In genomic region chr15:7812872-7813530, GRCm38 (mm10) we compare ENCODE assay signal across 8 mouse cellular contexts. TPM values are rescaled to one million over a fixed set of nuclear protein-coding genes. Genes with fewer than 3 reads are reported as not detected.
DNase-seq lines count a peak whose midpoint lies in the region; ATAC-seq and TF ChIP-seq lines count a peak whose summit lies in the region.

No protein-coding gene starts in this region.

- peak overlapping the region; percentile 92 for H3K4me2 ChIP-seq in heart, embryonic 11.5 days
- H3K4me2 ChIP-seq in liver, embryonic 16.5 days (ENCODE audit: low read depth, low read length) = no peak overlapping the region

- TF ChIP-seq POLR2A in embryonic fibroblast, embryonic 13.5 days (IDR thresholded peaks at IDR 0.05; ENCODE audit: low read depth, low read length) = no peak
- no peak for TF ChIP-seq POLR2A in olfactory bulb, adult 2 months (IDR thresholded peaks at IDR 0.05; ENCODE audit: insufficient read depth, low read depth, low read length)

- H3K4me3 ChIP-seq in E14TG2a.4 (replicated peaks; ENCODE audit: low read length) = peak overlapping the region; percentile 74
- peak overlapping the region; percentile 47 for H3K4me3 ChIP-seq in embryonic fibroblast, embryonic 13.5 days (ENCODE audit: insufficient read depth, low read length)
- H3K4me3 ChIP-seq in heart, embryonic 11.5 days (ENCODE audit: low read depth, low read length) = peak overlapping the region; percentile 55
- 0 out of 2 replicates have a peak overlapping the region, but pooled peaks have one; percentile 20 for H3K4me3 ChIP-seq in liver, embryonic 16.5 days (ENCODE audit: low read depth, low read length)
- H3K4me3 ChIP-seq in olfactory bulb, adult 2 months (ENCODE audit: insufficient read depth, low read depth, low read length) = peak overlapping the region; percentile 46

- H3K9me3 ChIP-seq in E14TG2a.4 (ENCODE audit: low read length) = no peaks in the 10 kb centered on the region
- H3K9me3 ChIP-seq in heart, embryonic 11.5 days (replicated peaks; ENCODE audit: control insufficient read depth, low read length) = no peaks in the 10 kb centered on the region
- no peaks in the 10 kb centered on the region for H3K9me3 ChIP-seq in liver, embryonic 16.5 days (replicated peaks; ENCODE audit: control insufficient read depth, low read length)

- TF ChIP-seq CTCF in E14TG2a.4 (conservative IDR thresholded peaks at IDR 0.05; ENCODE audit: low read length) = peak; percentile 63
- 0 out of 2 replicates have a peak, but pooled peaks have one; percentile 15 for TF ChIP-seq CTCF in embryonic fibroblast, embryonic 13.5 days (IDR thresholded peaks at IDR 0.05; ENCODE audit: borderline replicate concordance, insufficient read depth, low read length)
- TF ChIP-seq CTCF in olfactory bulb, adult 2 months (IDR thresholded peaks at IDR 0.05; ENCODE audit: insufficient read depth, low read depth, low read length) = peak; percentile 68

- DNase-seq in brain, adult 2 months (ENCODE audit: low read depth, low spot score) = peak; percentile 76
- DNase-seq in kidney, postnatal 14 days = peak; percentile 67
- peak; percentile 73 for DNase-seq in urinary bladder, postnatal 25 days (ENCODE audit: low spot score)

- no peak overlapping the region for H3K27ac ChIP-seq in embryonic fibroblast, embryonic 13.5 days (ENCODE audit: insufficient read depth, low read length)
- H3K27ac ChIP-seq in heart, embryonic 11.5 days (ENCODE audit: low read depth, low read length) = no peak overlapping the region
- no peak overlapping the region for H3K27ac ChIP-seq in liver, embryonic 16.5 days (ENCODE audit: low read length)
- H3K27ac ChIP-seq in olfactory bulb, adult 2 months (ENCODE audit: insufficient read depth, low read depth, low read length) = no peak overlapping the region

- H3K36me3 ChIP-seq in E14TG2a.4 (ENCODE audit: insufficient read depth, low read length) = no peaks in the 10 kb centered on the region
- H3K36me3 ChIP-seq in heart, embryonic 11.5 days (ENCODE audit: control insufficient read depth, insufficient read depth, low read length) = no peaks in the 10 kb centered on the region
- H3K36me3 ChIP-seq in liver, embryonic 16.5 days (ENCODE audit: control insufficient read depth, insufficient read depth) = no peaks in the 10 kb centered on the region

- H3K9ac ChIP-seq in heart, embryonic 11.5 days (ENCODE audit: low read depth, low read length) = no peak overlapping the region
- no peak overlapping the region for H3K9ac ChIP-seq in liver, embryonic 16.5 days (ENCODE audit: low read depth, low read length)

- 1% methylated on average over 41 of the region's 41 CpGs for WGBS in heart, embryonic 11.5 days (ENCODE audit: insufficient replicate concordance)
- 1% methylated on average over 41 of the region's 41 CpGs for WGBS in liver, embryonic 16.5 days (ENCODE audit: insufficient replicate concordance)
- under 1% methylated on average over 41 of the region's 41 CpGs for WGBS in olfactory bulb, adult 2 months

- H3K27me3 ChIP-seq in E14TG2a.4 (ENCODE audit: insufficient read depth, low read length) = peaks cover 100% of the 10 kb centered on the region
- peaks cover 94% of the 10 kb centered on the region for H3K27me3 ChIP-seq in heart, embryonic 11.5 days (ENCODE audit: control insufficient read depth, insufficient read depth, low read length)
- H3K27me3 ChIP-seq in liver, embryonic 16.5 days (ENCODE audit: control insufficient read depth, insufficient read depth, low read depth, low read length) = peaks cover 86% of the 10 kb centered on the region

- ATAC-seq in heart, embryonic 11.5 days (replicated peaks; ENCODE audit: insufficient number of reproducible peaks, low FRiP score, low TSS enrichment) = no peak
- no peak for ATAC-seq in liver, embryonic 16.5 days (ENCODE audit: low read depth)

- peaks cover 51% of the 10 kb centered on the region for H3K4me1 ChIP-seq in E14TG2a.4 (replicated peaks; ENCODE audit: low read depth, low read length)
- no peaks in the 10 kb centered on the region for H3K4me1 ChIP-seq in embryonic fibroblast, embryonic 13.5 days (ENCODE audit: control insufficient read depth, insufficient read depth, low read length)
- peaks cover 14% of the 10 kb centered on the region; the same call in 1 of the 2 replicates for H3K4me1 ChIP-seq in heart, embryonic 11.5 days (ENCODE audit: control insufficient read depth, insufficient read depth, low read length)
- H3K4me1 ChIP-seq in liver, embryonic 16.5 days (ENCODE audit: control insufficient read depth, low read depth, low read length) = no peaks in the 10 kb centered on the region; the same call in 1 of the 2 replicates
- peaks cover 27% of the 10 kb centered on the region for H3K4me1 ChIP-seq in olfactory bulb, adult 2 months (ENCODE audit: control insufficient read depth, insufficient read depth, low read length)

RNA-seq across cellular contexts. Expression of gene Gdnf, which starts 2.4 kb away (rescaled TPM):
- polyA plus RNA-seq in embryonic fibroblast, embryonic 13.5 days (2011; ENCODE audit: insufficient read length, low read depth, missing spikeins) = 1.2 and 1.3 TPM in 2 replicates
- polyA plus RNA-seq in heart, embryonic 11.5 days (2014; fragmentation: Nextera tagmentation; extraction: Ambion mirVana) = 0.06 and 0.14 TPM in 2 replicates
- not detected in 2 replicates for polyA plus RNA-seq in liver, embryonic 16.5 days (2015; fragmentation: Nextera tagmentation; extraction: Ambion mirVana)
- polyA plus RNA-seq in olfactory bulb, adult 2 months (2012; ENCODE audit: insufficient read depth, insufficient read length, low replicate concordance, missing spikeins) = not detected in 2 replicates

Comparison
In these comparisons a context has a peak if more than half of its experiments do, and no peak if none do; other contexts are left out.
1. H3K4me3 ChIP-seq: peak in every context shown above with its lines; median percentile 74 in E14TG2a.4; 55 in heart, embryonic 11.5 days; 47 in embryonic fibroblast, embryonic 13.5 days; 46 in olfactory bulb, adult 2 months; 20 in liver, embryonic 16.5 days.
2. CTCF ChIP-seq: peak in every context shown above with its lines; median percentile 68 in olfactory bulb, adult 2 months; 63 in E14TG2a.4; 15 in embryonic fibroblast, embryonic 13.5 days.